Mouse (Mus musculus) testis, adult 2 months (tissue): ENCODE results near the gene Spata31d1b.
"Not testable (repeated sequence)": the region's sequence is repeated elsewhere in the genome, so short reads cannot be mapped to it uniquely, and the experiment has no call there.

Source experiments
- CTCF ChIP-seq: fragments of 200-500 bp; IDR thresholded peaks from 2 replicates; pipeline ENCODE4 v1.5.1; 2012; ENCODE audit warnings: low read depth, mild to moderate bottlenecking, inconsistent platforms, low read length, moderate library complexity; ENCODE audit not compliant: control insufficient read depth, insufficient read depth, insufficient replicate concordance
- POLR2A ChIP-seq: fragments of 200-500 bp; IDR thresholded peaks from 2 replicates; pipeline ENCODE4 v1.6.1; 2012; ENCODE audit warnings: low read depth, mild to moderate bottlenecking, inconsistent platforms, low read length, moderate library complexity; ENCODE audit not compliant: control insufficient read depth

- TF ChIP-seq CTCF, POLR2A: not testable (repeated sequence)
These were observed at the start of gene Spata31d1b for GRCm38 (mm10) chr13:59711984-59712383.
